Mouse (Mus musculus): Measurements from ENCODE around the gene Cacna1c.

Gene Cacna1c

DNA sequence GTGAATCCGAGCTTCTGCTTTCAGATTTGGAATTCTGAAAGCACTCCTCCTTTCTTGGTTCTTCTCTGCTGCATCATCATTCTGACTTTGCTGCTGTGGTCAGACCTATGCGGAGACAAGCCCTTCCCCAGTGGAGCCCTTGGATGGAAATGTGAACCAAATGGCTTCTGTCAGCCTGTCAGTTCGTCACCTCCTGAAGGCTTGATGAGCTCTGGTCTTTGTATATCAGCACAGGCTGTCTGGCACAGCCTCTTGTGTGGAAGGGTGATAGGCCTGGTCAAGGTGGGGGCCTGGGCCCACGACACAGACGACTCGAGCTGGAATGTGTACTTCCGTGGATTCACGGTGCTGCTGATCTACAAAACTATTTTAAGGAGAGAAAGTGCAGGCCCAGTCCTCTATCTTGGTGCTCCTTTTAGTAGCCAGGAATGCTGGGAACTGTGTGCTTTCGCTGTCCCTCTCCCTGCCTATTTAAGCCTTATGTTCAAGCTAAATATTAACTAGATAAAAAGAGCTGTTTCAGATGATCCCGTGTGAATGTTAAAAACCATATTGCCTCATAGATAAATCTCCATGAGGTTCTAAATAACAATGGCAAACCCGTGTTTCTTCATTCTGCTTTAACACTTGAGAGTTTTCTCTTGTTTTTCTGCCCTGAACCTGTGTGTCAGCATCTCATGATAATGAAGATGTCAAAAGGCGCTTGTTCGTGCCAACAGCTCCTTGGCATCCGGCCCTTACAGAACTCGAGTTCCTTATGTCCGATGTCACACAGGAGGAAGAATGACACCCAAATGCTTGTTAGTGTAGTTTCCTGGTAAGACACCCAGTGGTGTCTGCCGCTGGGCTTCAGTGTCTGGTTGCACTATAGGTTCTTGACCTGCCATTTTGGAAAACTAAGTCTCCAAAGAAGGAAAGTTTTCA lies at the start of gene Cacna1c:
TSS of gene Cacna1c (minus strand) at position 37 of the 924 bp plus-strand sequence.
- peak; percentile 70 to 72 for DNase-seq

DNA sequence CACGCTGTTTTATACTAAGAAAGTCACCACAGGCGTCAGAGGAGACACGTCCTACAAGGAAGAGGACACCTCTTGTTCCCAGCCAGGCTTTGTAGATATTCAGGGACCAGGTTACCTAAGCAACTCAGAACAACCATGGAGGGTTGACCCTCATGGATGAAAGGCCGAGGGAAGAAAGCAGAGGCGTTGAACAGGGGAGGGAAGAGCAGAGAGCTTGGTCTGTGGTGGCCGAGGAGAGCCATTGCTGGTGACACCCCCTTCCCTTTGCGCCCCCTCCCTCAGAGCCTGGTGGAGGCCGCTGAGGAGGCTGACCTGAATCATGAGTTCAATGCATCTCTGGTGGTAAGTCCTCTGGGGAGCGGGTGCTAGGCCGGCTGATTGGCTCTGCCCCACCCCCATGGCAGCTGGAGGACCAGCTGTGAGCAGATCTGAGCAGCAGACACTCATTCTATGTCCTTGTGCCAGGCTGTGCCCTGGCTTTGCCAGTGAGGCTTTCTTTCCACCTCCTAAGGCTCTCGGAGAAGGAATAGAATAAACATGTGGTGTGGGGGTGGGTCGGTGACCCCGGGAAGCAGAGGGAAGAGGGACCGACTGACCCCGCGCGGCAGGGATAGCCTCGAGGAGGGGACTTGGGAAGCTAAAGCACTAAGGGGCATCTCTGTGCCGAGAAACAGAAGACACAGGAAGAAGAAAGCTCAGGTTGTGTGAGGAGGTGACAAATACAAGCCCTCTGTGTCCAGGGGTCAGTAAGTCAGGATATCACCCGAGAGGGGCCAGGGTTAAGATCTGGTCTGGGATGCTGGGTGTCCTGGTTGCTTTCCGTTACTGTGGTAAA lies 44.9 kb upstream of the Cacna1c start:
- DNase-seq, result peak in 1 of 2 experiments; percentile 47

DNA sequence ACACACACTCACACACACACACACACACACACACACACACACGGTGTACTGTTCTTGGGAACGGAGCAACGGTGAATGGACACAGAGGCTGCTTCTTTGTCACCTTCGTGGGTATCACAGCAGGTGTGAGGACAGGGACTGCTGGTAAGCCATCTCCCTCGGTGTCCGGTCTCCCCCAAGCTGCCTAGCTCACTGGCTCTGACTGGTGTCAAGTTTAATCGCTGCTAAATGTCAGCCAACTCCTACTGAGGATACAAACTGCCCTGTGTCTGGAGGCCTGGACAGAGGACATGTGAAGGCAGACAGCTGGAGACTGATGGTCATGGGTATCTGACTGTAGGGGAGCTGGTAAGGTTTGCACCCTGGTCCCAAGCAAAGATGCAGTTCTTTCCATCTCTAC lies 44.0 kb upstream of the Cacna1c start:
- DNase-seq, result no peak

DNA sequence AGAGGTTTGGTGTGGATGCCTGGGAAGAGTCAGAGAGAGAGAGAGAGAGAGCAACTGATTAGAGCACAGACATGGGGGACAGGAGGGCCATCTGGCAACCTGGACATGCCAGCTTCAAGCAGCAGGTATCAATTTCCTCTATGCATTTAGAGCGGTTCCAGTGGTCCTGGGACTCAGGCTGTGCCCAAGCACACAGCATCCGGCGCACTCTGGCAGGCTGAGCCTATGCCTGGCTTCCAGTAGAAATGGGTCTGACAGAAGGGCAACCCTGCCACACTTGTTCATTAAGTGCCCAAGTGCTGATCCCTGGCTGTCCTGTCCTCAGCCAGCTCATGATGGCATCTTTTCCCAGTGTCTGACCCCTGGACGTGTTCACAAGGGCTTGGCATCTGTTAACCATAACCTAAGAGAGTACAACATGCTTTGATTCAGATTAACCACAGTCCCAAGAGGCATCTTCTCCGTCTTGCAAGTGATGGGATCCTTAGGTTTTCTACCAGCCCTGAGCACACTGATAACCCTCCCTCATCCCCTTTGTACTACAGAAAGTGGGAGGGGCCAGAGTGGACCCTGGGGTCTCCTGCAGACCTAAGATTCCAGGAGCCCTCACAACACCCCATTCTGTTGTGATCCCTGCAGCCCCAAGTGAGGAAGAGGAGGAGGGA lies 43.3 kb upstream of the Cacna1c start:
- DNase-seq, result peak; percentile 48 to 49

DNA sequence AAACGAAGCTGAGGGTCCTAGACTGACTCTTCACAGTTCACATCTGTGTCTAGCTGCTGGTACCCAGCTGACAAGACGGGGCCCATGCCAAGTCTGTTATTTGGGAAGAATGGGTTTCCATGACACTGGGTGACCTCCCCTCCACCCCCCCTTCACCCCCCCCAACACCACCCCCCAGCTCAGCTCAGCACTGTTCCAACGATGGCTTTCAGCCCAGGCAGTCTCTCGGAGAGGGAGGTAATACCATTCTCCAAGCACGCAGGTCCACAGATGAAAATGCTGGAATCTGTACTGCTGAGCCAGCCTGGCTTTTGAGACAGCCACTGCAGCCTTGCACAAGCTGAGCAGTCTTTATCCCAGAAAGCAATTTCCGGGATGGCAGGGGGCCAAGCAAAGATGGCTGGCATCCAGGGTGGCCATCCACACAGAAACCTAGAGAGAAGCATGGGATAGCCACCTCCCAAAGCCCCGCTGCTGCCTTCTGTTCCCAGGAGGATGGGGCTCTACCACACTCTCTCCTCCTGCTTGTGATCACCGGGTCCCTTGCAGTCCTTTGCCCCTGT lies 41.3 kb upstream of the Cacna1c start:
- peak; percentile 93 to 99 for DNase-seq

DNA sequence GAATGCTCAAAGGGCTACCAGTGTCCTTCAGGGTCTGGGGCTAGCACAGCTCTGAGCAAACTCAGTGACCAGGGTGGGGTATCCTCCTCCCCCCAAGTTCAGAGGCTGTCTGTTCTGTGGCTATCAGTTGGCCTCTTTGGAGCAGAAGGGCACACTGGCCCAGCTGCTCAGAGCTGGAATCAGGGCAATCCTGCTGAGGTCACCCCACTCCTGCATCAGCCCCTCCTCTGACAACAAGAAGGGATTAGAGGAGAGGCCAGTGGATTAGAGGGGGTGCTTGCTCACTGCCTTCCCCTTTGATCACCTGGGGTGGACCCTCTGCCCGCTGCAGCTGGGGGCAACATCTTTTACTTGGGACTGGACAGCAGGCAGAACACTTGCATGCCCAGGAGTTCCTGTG lies 40.0 kb upstream of the Cacna1c start, which contains the start of gene Cacna2d4:
TSS of gene Cacna2d4 (plus strand) at position 286 of the 400 bp plus-strand sequence.
- DNase-seq, result no peak

DNA sequence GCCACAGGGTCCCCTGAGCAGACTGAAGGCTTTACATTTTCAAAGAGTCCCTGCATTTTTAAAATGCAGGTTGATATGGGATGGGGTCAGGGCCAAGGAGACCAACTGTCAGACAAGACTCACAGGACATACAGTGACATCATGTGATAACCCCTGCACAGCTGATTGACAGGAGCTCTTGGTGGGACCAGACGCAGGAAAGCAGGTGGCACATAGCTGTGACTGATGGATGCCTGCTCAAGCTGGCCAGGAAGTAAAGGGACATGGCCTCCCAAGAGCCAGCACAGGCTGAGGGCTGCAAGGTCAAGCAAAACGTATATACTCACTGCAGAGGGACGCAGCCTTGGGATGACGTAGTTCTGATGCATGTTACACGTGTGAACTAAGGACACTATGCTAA lies 39.2 kb upstream of the Cacna1c start:
- no peak for DNase-seq

DNA sequence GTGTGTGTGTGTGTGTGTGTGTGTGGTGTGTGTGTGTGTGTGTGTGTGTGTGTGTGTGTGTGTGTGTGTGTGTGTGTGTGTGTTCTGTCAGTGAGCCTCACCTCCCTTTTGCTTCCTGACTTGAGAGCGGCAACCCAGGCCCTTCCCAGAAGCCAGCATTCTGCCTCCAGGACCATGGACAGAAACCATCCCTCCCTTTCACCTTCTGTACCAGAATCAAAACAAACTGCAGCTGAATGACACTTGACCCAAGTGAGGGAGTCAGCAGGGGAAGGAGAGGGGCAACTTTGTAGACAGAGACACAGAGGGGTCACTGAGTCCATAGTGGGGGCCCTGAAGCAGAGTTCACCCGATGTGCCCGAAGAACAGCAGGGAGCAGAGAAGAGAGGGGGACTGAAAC lies 36.8 kb upstream of the Cacna1c start:
- no peak for DNase-seq

DNA sequence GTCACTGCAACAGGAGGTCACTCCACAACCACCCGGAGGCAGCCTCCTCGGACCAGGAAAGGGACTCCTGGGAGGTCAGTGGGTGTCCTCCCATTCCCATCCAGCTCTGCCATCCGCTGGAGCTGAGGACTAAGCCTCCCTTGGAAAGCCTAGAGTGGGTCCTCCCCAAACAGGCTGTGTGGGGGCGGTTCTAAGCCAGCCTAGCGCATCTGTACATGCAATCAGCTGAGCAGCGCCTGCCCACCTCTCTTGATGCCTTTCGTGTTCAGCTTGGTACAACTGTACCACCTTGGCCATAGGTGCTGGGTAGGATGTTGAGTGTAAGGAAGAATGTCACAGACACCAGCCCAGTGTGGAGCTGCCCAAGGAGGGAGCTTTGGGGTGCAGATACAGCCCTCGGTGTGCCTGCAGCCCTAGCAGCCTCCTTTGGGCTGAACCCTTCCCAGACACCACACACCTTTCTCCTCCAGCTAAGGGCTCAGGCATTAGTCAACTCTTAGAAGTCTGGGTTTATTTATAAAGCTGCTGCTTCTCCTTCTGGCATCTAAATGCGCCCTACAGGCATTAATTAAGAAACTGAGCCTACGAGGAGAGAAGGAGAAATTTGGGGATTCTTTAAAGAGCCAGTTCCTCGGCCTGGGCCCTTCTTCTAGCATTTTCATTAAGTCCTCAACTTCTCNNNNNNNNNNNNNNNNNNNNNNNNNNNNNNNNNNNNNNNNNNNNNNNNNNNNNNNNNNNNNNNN lies 32.8 kb upstream of the Cacna1c start:
- DNase-seq, result no peak

DNA sequence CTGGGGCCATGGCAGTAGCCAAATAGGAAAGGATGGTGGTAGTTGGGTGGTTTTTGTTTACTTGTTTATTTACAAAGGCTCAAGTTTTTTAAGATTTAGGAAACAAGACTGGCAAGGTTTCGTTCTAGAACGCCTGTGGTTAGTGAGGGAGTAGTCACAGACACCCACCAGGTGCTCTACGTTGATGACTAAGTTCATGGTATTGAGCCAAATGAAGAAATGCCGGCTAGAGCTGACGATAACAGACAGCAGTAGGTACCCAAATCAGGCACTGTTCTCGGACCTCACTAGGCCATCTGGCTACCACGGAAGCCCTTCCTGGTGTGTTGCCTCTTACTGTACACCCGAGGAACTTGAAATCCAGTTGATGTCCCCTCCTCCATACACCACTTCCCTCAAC lies 30.8 kb upstream of the Cacna1c start:
- no peak for DNase-seq

DNA sequence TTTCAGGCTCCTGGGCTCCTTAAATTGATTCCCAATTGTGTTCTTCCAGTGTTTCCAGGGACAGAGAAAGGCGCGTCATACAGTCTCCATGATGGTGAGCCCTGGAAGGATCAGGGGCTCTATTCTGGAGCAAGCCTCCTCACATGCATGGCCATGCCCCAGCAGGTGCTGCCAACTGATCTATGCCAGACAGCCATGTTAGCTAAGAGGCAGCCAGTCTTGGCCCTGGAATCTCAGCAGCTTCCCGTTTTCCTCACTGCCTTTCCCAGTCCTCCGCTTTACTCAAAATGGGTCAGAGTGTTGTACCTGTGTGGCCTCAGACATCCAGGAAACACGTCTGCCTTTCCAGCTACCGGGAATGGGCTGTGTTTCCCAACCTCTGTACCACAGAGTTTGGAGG lies 29.5 kb upstream of the Cacna1c start:
- peak; percentile 41 to 49 for DNase-seq

DNA sequence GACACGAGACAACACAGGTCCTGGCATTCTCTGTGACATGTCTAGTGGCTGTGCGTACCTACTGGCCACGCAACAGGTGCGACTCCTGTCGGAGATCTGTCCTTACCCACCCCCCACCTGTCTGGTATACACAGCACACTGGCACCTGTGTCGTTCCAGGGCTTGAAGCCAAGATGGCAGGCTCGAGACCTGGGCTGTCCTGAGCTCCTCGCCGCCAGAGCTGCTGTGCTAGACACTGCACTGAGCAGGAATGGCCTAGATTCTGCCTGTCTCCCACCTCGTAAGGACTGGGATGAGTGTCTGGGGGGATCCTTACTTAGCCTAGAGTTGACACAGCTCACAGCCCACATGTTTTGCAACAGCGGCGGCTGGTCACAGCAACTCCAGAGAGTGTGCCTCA lies 29.0 kb upstream of the Cacna1c start:
- peak; percentile 61 to 73 for DNase-seq

DNA sequence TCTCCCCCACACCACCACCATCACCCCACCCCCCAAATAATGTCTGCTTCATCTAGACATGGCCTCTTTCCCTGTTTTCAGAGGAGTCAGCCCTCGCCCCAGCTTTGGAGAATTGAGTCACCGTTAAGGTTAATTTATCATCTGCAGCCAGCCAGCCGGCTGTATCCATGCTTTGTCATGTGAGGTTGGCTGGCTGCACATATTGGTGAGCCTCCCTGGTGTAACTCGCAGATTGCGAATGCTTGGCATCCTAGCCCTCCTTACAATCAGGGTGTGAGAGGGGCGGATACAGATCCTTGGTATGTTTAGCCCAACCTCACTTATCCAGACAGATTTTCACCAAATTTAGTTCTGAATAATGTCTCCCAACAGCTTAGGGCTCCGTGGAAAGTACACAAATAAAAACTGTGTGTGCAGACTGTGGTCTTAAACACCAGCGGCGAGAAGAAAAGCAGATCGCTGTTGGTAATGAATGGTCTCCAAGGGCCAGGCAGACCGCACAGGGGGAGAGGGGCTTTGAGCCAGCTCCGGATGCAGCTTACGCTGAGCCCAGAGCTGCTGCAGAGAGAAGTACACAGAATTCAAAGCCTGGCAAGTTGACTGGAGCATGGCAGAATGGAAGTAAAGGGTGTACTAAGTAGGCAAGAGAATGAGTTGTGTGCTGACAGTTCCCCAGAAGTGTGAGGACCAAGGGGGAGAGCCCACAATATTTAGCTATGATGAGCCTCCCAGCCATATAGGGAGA lies 28.4 kb upstream of the Cacna1c start:
- peak; percentile 56 to 58 for DNase-seq

DNA sequence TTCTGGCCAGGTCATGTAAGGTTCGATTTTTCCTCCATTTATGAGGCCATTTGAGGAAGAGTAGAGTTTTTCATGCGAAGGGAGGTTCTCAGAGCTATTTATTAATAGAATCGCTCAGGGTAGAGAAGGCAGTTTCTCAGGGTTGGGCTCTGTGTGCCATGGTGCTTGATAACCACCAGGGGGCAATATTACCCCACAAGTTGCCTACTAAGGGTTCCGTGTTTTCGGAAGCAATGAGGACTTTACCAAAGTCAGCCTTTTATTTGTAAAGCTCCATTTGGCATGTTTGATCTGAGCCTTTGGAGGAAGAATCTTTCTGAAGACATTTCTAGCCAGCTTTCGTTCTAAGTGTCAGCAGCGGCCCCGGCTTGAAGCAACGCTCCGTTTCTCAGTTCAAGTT lies 24.1 kb upstream of the Cacna1c start:
- peak; percentile 80 to 83 for DNase-seq

DNA sequence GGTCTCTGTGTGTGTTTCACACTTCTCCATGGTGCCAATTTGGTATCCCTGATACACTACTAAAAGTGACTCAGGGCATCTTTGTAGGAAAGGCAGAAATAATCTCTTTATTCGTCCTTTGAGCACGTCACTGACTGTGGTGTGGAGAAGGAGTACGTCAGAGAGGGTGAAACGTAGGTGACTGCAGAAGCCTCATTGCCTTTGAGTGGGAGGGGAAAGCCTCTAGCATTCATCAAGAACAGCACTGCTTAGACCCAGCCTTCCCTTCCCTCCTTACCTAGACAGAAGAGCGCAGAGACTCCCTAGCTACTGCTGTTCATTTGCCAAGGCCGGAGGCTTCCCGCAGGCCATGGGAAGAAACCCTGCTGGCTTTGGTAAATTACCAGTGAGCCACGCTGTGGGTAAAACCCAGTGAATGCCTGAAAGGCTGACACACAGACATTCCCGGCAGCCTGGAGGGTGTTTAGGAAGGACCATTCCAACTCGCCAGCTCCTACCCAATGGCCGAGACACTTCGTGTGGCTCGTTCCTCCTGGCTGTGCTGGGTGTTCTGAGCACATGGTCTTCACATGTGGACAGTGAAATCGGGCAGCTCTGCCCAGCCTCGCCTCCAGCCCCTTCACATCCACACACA lies 23.1 kb upstream of the Cacna1c start:
- DNase-seq, result peak in 1 of 2 experiments; percentile 19

DNA sequence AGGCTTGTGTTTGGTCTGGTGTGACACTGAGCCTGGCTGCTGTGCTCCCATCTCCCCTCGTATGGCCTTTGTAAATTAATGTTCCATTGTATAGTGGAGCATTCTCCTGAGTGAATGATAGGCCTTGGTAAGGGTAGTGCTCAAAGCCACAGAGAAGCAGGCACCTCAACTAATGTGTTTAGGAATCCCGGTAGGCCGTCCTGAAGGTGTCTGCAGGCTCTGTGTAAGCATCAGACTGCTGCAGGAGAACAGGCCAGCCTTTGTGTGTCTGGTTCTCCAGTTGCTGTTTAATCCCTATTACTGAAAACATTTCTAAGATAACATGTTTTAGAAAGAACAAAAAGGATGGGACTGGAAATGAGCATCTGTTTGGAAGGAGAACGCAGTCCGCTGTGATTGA lies 22.4 kb upstream of the Cacna1c start:
- DNase-seq, result peak in 1 of 2 experiments; percentile 1

DNA sequence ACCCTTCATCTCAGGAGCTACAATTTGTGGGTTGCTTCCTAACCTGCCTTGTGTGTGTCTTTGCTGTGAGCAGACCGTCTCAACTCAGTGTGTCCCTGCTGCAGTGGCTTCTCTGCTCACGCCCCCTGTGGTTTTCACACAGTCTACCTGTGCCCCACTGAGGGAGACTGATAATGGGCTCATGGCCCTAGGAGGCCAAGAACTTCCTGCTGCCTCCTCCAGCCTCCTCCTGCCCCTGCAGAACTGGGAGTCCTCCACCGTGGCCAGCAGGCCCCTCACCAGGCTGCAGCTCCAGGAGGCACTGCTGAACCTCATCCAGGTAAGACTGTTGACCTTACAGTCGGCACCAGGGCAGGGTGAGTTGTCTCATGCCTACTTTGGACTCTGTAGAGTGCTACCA lies 21.4 kb upstream of the Cacna1c start:
- peak in 1 of 2 experiments; percentile 1 for DNase-seq

DNA sequence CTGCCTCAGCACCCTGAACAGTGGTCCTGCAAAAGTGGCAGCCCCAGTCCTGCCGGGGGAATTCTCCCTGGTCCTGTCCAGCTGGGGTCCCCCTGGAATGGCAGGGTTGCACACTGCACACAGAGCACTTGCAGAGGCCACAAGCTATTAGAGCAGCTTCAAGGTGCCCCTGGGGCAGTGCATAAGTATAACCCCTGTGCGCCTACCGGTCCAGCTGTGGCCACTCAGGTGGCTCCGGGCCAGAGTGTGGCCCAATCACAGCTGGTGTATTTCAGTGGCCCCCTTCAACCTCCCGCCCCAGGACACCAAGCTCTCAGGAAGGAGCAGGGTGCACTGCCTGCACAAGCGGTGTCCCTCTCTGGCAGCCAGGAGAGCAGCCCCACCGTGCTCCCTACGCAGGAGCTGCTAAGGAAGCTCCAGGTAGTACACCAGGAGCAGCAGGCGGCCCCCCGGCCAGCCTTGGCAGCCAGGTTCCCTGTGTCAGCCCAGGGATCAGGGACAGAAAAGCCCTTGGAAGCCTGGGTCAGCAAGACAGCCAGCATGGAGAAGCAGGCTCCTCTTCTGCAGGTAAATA lies 18.9 kb upstream of the Cacna1c start:
- no peak for DNase-seq

DNA sequence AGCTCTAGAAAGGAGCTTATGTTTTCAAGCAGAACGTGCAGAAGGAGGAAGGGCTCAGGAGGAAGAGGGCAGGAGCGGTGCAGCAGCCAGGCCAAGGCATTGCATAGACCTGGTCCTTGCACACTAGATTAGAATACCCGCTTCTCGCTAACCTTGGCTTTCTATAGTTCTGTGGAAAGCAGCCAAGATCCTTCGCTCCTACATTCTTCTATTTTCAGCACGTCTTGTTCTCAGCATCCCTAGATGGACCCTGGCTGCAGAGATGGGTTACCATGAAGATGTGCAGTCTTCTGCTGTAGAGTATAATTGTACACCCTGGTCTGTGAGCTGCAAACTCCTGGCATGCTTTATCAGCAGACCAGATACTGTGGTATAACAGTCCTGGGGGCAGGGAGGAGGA lies 18.0 kb upstream of the Cacna1c start:
- no peak for DNase-seq

DNA sequence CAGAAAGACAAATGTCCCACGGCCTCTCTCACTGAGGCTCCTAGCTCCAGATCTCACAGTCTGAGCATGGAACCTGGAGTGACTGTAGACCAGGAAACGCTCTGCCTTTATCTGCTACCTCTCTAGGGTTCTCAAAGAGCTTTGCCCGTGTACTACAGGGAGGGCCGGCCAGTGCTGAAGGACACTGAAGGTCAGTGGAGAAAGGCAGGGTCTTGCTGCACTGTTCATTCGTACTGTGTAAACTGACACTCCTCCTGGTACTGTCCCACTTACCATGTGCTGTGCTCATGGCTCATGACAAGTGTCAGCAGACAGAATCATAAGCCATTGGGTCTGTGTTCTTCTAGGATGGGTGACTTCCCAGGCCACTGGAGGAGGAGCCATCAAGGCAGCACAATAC lies 17.2 kb upstream of the Cacna1c start:
- DNase-seq, result no peak
